Mouse (Mus musculus): Measurements from ENCODE around the gene Nek8. TPM values are rescaled to one million over a fixed set of nuclear protein-coding genes. Genes with fewer than 3 reads are reported as not detected.

Gene Nek8
- total and polyA plus RNA-seq, 3 experiments = 7.1 to 8.3 (median 7.4) TPM

GRCm38 (mm10) chr11:78159096-78159495, 17.4 kb downstream of the Nek8 start:
- dilution Hi-C loops (cut with MboI; ENCODE audit: extremely low pct_ligation_motif_present, extremely low pct_unique_long_range_greater_than_20kb, low sequenced_read_pairs) = no loop called here
- DNase-seq (ENCODE audit: extremely low read depth) = peak; percentile 94
- Histone ChIP-seq H3K36me3 (replicated peaks in 1 of 2; ENCODE audit: control insufficient read depth in 1 of 2, insufficient read depth in 1 of 2, low read length in 1 of 2) (peaks cover 70 to 84% of the 10 kb centered on the region in 2 experiments), H3K4me3 (replicated peaks in 1 of 3; ENCODE audit: low read depth in 2 of 3, low read length in 2 of 3, poor library complexity in 1 of 3) (no peak overlapping the region), H3K27ac (ENCODE audit: insufficient read depth, low read depth) (no peak overlapping the region), H3K9me3 (replicated peaks; ENCODE audit: low read length) (no peaks in the 10 kb centered on the region), H3K9ac (ENCODE audit: insufficient read depth, low read depth) (no peak overlapping the region), H3K4me1 (ENCODE audit: control insufficient read depth in 1 of 2, insufficient read depth in 2 of 2) (peaks cover 20 to 44% of the 10 kb centered on the region in 2 experiments), H3K4me2 (ENCODE audit: insufficient read depth, low read depth, poor library complexity, severe bottlenecking) (no peak overlapping the region), H3K79me2 (replicated peaks; ENCODE audit: control insufficient read depth, extremely low read depth, insufficient read depth, poor library complexity, severe bottlenecking) (peaks cover 21% of the 10 kb centered on the region), H3K27me3 (replicated peaks) (no peaks in the 10 kb centered on the region)
- in situ Hi-C loops (cut with MboI; ENCODE audit: low pct_ligation_motif_present, low pct_unique_long_range_greater_than_20kb, low sequenced_read_pairs) = no loop called here
- TF ChIP-seq GABPA (IDR thresholded peaks at IDR 0.05; ENCODE audit: insufficient replicate concordance, low read depth, low read length) (no peak), KAT2A (IDR thresholded peaks at IDR 0.05; ENCODE audit: insufficient replicate concordance, low read length) (no peak), UBTF (IDR thresholded peaks at IDR 0.05; ENCODE audit: low read depth, low read length) (no peak), JUN (IDR thresholded peaks at IDR 0.05; ENCODE audit: insufficient read depth, low read depth, low read length) (no peak), ZNF384 (IDR thresholded peaks at IDR 0.05; ENCODE audit: low read depth, low read length) (peak; percentile 49; the same call in 1 of the 2 replicates), POLR2A (IDR thresholded peaks at IDR 0.05; ENCODE audit: low read depth, low read length) (no peak; the same call in 1 of the 2 replicates), CHD1 (IDR thresholded peaks at IDR 0.05; ENCODE audit: low read depth, low read length) (no peak), SIN3A (IDR thresholded peaks at IDR 0.05; ENCODE audit: low read length) (peak; percentile 83), EP300 (IDR thresholded peaks at IDR 0.05; ENCODE audit: low read length) (no peak), MYC (IDR thresholded peaks at IDR 0.05; ENCODE audit: low read depth, low read length) (peak; percentile 76), MAX (IDR thresholded peaks at IDR 0.05; ENCODE audit: low read length) (no peak), POLR2AphosphoS2 (IDR thresholded peaks at IDR 0.05; ENCODE audit: low read depth, low read length) (no peak; the same call in 1 of the 2 replicates), TBP (conservative IDR thresholded peaks at IDR 0.05; ENCODE audit: low read depth, low read length) (no peak), TCF12 (IDR thresholded peaks at IDR 0.05; ENCODE audit: low read depth, low read length) (peak; percentile 68), PAX5 (IDR thresholded peaks at IDR 0.05; ENCODE audit: low read length) (no peak), HCFC1 (IDR thresholded peaks at IDR 0.05; ENCODE audit: low read depth, low read length) (peak; percentile 47), BHLHE40 (IDR thresholded peaks at IDR 0.05; ENCODE audit: low read depth, low read length) (no peak), ZKSCAN1 (IDR thresholded peaks at IDR 0.05; ENCODE audit: borderline replicate concordance, low read depth, low read length) (no peak), ZC3H11A (IDR thresholded peaks at IDR 0.05; ENCODE audit: low read depth, low read length) (peak; percentile 91), USF1 (IDR thresholded peaks at IDR 0.05; ENCODE audit: low read depth, low read length) (no peak), RAD21 (IDR thresholded peaks at IDR 0.05; ENCODE audit: low read depth, low read length) (peak; percentile 93), ETS1 (conservative IDR thresholded peaks at IDR 0.05; ENCODE audit: low read depth, low read length) (no peak), ZMIZ1 (IDR thresholded peaks at IDR 0.05; ENCODE audit: low read depth, low read length) (no peak), JUND (conservative IDR thresholded peaks at IDR 0.05; ENCODE audit: low read depth, low read length) (no peak; the same call in 1 of the 2 replicates), CTCF (conservative IDR thresholded peaks at IDR 0.05 in 1 of 2, IDR thresholded peaks at IDR 0.05 in 1 of 2; ENCODE audit: low read depth in 2 of 2, low read length in 2 of 2) (peak; percentile 100), MAFK (IDR thresholded peaks at IDR 0.05; ENCODE audit: insufficient replicate concordance, low read length) (no peak), CHD2 (IDR thresholded peaks at IDR 0.05; ENCODE audit: low read length) (no peak), E2F4 (IDR thresholded peaks at IDR 0.05; ENCODE audit: insufficient replicate concordance, low read depth, low read length) (no peak), MEF2A (IDR thresholded peaks at IDR 0.05; ENCODE audit: borderline replicate concordance, low read depth, low read length) (peak; percentile 69; the same call in 1 of the 2 replicates), ELF1 (IDR thresholded peaks at IDR 0.05; ENCODE audit: low read depth, low read length) (peak; percentile 35; the same call in 1 of the 2 replicates), NRF1 (IDR thresholded peaks at IDR 0.05; ENCODE audit: low read depth, low read length) (no peak), IRF4 (IDR thresholded peaks at IDR 0.05; ENCODE audit: low read depth, low read length) (peak; percentile 85), MAZ (IDR thresholded peaks at IDR 0.05; ENCODE audit: low read depth, low read length) (peak; percentile 83; the same call in 1 of the 2 replicates), USF2 (conservative IDR thresholded peaks at IDR 0.05; ENCODE audit: low read depth, low read length) (no peak), NELFE (IDR thresholded peaks at IDR 0.05; ENCODE audit: low read depth, low read length) (peak; percentile 87; the same call in 1 of the 2 replicates), SMC3 (IDR thresholded peaks at IDR 0.05; ENCODE audit: low read depth, low read length) (peak; percentile 100), MXI1 (IDR thresholded peaks at IDR 0.05; ENCODE audit: low read depth, low read length) (no peak), RCOR1 (conservative IDR thresholded peaks at IDR 0.05; ENCODE audit: low read depth, low read length) (no peak)

All from CH12.LX (cell line).